Mouse (Mus musculus) E14TG2a.4 (cell line): ENCODE measurements around the gene Raf1.

Experiments used
- CTCF ChIP-seq: conservative IDR thresholded peaks from 2 replicates; pipeline ENCODE4 v1.5.1; 2014; ENCODE audit warnings: low read length
- POU5F1 ChIP-seq: IDR thresholded peaks from 2 replicates; pipeline ENCODE4 v1.6.1; 2014; ENCODE audit warnings: low read length, borderline replicate concordance

- no peak for TF ChIP-seq CTCF
- no peak for TF ChIP-seq POU5F1
These were observed 26.5 kb upstream of the Raf1 start for GRCm38 (mm10) chr6:115702901-115703300.
